Mouse (Mus musculus): ENCODE results near the gene Col23a1.

The Col23a1 gene

DNA sequence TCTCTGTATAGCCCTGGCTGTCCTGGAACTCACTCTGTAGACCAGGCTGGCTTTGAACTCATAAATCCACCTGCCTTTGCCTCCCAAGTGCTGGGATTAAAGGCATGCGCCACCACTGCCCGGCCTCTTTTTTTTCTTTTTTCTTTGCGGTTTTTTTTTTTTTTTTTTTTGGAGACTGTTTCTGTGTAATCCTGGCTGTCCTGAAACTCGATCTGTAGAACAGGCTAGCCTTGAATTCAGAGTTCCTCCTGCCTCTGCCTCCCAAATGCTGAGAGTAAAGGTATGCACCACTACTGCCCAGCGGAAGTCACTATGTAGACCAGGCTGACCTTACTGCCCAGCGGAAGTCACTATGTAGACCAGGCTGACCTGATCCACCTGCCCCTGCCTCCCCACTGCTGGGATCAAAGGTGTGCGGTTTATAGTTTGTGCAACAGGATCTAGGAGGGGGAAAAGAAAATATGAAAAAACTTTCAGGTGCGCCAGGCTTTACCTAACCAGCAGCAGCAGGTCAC, 329.2 kb downstream of the Col23a1 start:
- CTCF ChIA-PET, result interaction anchor here (1.3 kb wide), 1 partner anchor 21 kb away, joined by 3 read pairs; no protein-coding TSS in a partner anchor

GRCm38 (mm10) chr11:51619409-51620060, 329.8 kb downstream of the Col23a1 start, which contains the start of gene Nhp2:
Gene Nhp2, plus strand, starts transcription at chr11:51619735.
- CTCF ChIA-PET, result interaction anchor here (1.3 kb wide), 1 partner anchor 20 kb away, joined by 3 read pairs; no protein-coding TSS in a partner anchor

DNA sequence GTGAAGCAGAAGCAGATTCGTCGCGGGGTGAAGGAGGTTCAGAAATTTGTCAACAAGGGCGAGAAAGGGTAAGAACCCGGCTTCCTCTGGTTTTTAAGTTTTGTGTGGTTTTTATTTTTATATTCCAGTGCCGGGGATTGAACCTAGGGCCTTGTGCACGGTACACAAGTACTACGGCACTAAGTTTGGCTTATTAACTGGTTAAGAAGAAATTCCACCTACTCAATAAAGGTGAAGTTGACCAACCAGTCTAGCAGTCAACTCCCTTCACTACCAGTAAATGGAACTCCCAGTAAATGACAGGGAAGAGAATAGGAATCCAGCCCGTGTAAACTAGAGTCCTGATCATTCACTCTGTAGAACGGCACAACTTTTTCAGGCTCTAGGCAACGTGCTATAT, 330.4 kb downstream of the Col23a1 start:
- CTCF ChIA-PET, result interaction anchor here (1.3 kb wide), 1 partner anchor 20 kb away, joined by 3 read pairs; no protein-coding TSS in a partner anchor

- CTCF ChIA-PET, result interaction anchor here (0.5 kb wide), 1 partner anchor 91 kb away, joined by 3 read pairs; no protein-coding TSS in a partner anchor
These were observed 332.1 kb downstream of the Col23a1 start for GRCm38 (mm10) chr11:51621776-51622175.

- CTCF ChIA-PET, result interaction anchor here (0.5 kb wide), 1 partner anchor 40 kb away, joined by 15 read pairs; no protein-coding TSS in a partner anchor
These were observed 333.3 kb downstream of the Col23a1 start for GRCm38 (mm10) chr11:51622971-51623491.

DNA sequence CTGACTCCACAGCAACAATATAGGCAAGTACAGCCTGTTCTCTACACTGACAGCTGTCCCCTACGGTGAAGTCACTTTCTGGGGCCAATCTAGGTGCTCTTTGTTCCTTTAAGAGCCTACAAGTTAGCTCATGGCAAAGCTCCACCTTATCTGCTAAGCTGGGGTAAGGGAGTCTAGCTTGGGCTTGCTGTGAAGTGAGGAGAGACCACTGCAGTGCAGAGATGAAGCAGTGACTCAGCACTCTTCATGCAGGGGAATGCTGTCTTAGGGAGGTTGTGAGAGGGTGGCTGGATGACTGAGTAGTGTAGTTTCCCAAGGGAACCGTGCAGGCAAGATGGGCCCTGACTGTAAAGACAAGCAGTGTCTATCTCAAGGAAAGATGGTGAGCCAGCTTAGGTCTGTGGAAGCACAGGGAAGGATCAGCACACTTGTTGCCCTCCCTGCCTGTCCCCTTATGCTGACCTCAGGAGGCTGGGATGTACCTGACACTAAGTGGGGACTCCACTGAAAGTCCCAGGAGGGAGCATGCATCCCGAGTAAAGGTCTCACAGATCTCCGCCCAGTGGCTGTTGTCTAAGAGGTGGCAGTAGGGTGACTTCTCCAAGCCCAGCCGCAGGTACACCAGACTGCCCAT, 335.6 kb downstream of the Col23a1 start:
- CTCF ChIA-PET, result no interaction called here

GRCm38 (mm10) chr11:51627425-51627824, 337.7 kb downstream of the Col23a1 start:
- CTCF ChIA-PET, result no interaction called here

- CTCF ChIA-PET, result no interaction called here
These were observed 338.2 kb downstream of the Col23a1 start for GRCm38 (mm10) chr11:51627907-51628306.

DNA sequence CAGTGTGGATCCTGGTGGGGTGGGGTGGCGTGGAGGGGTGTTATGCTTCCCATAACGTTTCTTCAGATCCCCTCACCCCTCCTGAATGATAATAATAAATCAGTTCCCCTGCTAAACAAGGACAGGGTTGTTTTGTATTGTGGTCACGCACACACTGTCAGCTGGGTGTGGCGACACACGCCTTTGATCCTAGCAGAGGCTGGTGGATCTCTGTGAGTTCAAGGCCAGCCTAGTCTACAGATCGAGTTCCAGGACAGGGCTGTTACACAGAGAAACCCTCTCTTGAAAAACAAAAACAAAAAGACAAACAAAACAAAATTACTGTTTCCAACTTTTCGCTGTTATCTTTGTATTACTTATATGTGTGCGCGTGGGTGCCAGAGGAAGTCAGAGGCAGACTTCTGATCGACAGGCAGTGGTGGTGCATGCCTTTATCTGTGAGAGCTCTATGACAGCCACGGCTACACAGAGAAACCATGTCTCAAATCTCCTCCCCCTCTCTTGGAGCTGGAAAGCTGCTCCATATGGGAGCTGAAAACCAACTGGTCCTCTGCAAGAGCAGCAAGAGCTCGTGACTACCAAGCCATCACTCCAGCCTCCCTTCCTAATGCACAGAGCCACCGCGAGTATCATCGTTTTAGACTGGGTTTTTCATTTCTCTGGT, 340.1 kb downstream of the Col23a1 start:
- CTCF ChIA-PET, result interaction anchor here (0.7 kb wide), 1 partner anchor 11 kb away, joined by 3 read pairs; no protein-coding TSS in a partner anchor

- CTCF ChIA-PET, result no interaction called here
These were observed 342.5 kb downstream of the Col23a1 start for GRCm38 (mm10) chr11:51632130-51632753.

DNA sequence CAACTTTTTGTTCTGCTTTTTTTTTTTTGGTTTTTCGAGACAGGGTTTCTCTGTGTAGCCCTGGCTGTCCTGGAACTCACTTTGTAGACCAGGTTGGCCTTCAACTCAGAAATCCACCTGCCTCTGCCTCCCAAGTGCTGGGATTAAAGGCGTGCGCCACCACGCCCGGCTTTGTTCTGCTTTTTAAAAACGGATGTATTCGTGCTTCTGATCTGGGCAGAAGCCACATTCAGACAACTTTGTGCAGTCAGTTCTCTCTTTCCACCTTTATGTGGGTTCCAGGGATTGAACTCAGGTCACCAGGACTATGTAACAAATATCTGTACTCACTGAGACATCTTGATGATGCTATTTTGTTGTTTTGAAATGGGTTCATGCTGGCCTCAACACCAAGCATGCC, 343.5 kb downstream of the Col23a1 start:
- CTCF ChIA-PET, result interaction anchor here (0.7 kb wide), 1 partner anchor 47 kb away, joined by 3 read pairs; no protein-coding TSS in a partner anchor
